11 mouse cellular contexts compared by ENCODE assay signal in the genomic region with DNA sequence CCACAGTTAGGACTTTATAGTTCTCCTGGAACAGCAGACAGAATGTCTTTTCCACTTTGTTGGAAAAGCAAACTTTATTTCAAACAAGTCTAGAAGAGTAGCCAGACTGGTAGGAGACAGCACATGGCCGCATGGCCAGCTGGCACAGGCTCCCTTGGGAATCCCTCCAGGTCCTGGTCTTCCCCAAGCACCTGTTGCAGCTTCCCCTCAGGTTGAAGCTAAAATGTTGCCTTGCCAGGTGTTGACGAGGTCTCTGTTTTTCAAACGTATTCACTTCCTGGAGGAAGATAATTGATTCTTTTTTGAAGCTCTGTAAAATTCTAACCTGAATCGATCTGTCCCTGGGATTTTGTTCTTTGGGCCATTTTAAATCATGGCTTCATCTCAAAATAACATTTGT.
"Had no signal": no experiment of that assay in that cellular context is flagged by ENCODE, and none has a peak within 500 bp of the region (broad histone marks: within the 10 kb centered on the region; RNA-seq: fewer than 3 reads in every experiment).

No protein-coding gene starts in this region.

- DNase-seq: gastrocnemius, postnatal 14 days; gastrocnemius, postnatal 36 days; heart, adult 11 months; heart, adult 2 months; heart, postnatal 14 days; heart, postnatal 36 days; kidney, adult 11 months; kidney, adult 9 months; kidney, postnatal 14 days; layer of hippocampus, adult 9-11 months; layer of hippocampus, postnatal 36 days had no signal
